Mouse (Mus musculus) olfactory bulb, adult 2 months (tissue): ENCODE data around the gene Fxyd5.

Experiments used
- CTCF ChIP-seq: fragments of 200-500 bp; IDR thresholded peaks from 2 replicates; pipeline ENCODE4 v1.5.1; 2012; ENCODE audit warnings: low read depth, mild to moderate bottlenecking, low read length, moderate library complexity; ENCODE audit not compliant: insufficient read depth
- POLR2A ChIP-seq: fragments of 200-500 bp; IDR thresholded peaks from 2 replicates; pipeline ENCODE4 v1.6.1; 2012; ENCODE audit warnings: mild to moderate bottlenecking, low read depth, low read length, moderate library complexity; ENCODE audit not compliant: insufficient read depth

- TF ChIP-seq CTCF (no peak), POLR2A (no peak)
Observed at GRCm38 (mm10) chr7:31055883-31056282, 13.6 kb upstream of the Fxyd5 start.
